Mouse (Mus musculus): ENCODE measurements around the gene Serpina5.
"Not testable (repeated sequence)": the region's sequence is repeated elsewhere in the genome, so short reads cannot be mapped to it uniquely, and the experiment has no call there.

The Serpina5 gene

DNA sequence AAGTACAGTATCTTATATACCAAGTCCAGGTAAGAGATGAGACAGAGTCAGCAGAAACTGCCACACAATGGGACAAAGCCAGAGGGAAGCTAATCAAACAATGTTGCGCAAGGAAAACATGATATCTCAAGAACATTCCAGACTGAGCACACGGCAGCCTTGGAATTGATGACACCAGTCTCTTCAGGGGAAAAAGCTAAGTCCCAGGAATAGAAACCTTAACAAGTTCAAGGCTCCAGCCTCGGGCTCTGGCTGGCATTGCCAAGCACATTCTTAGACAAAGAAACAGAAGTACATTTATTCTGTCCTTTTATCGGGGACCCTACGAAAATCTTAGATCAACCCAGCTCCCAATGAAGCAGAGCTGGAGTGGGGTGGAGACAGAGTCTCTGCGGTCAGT is at the start of gene Serpina5:
TSS of gene Serpina5 (plus strand) at position 346 of the 400 bp plus-strand sequence.
- no peak for DNase-seq (ENCODE audit: extremely low spot score)

DNA sequence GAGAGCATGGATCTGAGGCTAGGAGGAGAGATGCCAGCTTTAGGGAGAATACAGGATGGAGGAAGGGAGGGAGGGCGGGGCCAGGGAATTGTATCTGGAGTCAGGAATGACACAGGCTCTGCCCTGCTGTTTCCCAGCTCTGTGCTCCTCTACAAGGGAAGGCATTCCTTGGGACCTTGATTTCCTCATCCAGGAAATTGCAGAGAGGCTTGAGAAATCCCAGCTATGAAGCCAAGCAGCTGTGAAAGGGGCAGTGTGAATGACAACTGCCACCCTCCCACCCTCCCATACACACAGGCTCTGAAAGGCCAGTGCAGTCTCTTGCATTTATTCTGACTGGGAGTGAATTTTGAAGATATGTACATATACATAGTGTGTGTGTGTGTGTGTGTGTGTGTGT is 46.9 kb upstream of the Serpina5 start:
- DNase-seq (ENCODE audit: extremely low spot score) = no peak

- DNase-seq (ENCODE audit: extremely low spot score) = no peak
Observed at GRCm38 (mm10) chr12:104055755-104056154, 45.2 kb upstream of the Serpina5 start.

- no peak for DNase-seq (ENCODE audit: extremely low spot score)
Observed at GRCm38 (mm10) chr12:104057050-104057449, 43.9 kb upstream of the Serpina5 start.

DNA sequence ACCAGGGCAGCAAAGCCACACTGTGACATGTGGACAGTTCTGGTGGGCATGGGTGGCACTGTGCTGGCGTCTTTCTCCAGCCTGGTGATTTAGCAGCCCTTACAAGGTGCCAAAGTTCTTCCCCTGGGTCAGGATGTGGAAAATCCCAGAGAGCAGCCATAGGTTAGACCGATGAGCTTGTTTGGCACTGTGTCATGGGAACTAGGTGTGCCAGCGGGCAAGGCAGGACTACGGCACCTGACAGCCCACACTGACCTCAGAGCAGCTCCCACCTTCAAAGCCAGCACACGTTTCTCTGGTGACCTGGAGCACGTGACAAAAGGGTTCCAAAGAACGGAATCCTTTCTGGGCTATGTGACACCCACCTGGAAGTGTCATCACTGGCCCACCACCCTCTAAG is 43.4 kb upstream of the Serpina5 start:
- DNase-seq (ENCODE audit: extremely low spot score) = no peak

DNA sequence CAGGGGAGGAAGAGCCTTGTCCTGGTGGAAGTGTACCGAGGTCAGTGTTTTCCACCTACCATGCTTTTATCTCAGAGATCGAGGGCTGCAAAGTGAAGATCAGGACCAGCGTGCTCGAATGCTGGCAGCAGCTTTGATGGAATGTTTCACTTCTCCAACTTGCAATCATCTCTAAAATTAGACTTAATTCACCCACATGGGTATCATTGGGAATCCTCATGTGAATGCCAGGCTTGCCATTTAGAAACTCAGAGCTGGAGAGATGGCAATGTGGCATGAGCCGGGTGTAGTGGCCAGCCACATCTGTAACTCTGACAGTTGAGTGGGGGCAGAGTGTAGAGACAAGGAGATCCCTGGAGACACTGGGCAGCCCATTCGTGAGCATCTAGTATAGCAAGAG is 40.8 kb upstream of the Serpina5 start:
- no peak for DNase-seq (ENCODE audit: extremely low spot score)

- no peak for DNase-seq (ENCODE audit: extremely low spot score)
Observed at GRCm38 (mm10) chr12:104061862-104062261, 39.1 kb upstream of the Serpina5 start.

DNA sequence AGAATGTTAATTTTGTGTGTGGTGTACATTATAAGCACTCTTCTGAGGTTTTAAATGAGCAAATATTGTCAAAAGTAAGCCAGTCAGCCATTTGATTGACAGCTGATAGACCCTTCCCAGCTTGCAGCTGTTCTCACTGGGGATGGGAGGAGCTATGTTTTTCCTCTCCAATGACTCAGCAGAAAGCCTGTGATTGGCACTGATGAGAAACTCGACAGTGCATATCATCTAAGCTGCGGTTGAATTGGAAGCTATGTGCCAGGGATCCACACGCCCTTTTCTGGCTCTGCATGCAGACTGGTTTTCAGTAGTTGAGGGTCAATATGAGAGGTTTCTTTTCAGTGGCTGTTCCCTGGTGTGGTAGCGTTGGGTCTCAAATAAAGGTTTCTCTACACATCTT is 36.4 kb upstream of the Serpina5 start:
- no peak for DNase-seq (ENCODE audit: extremely low spot score)

GRCm38 (mm10) chr12:104064996-104065395 is 35.9 kb upstream of the Serpina5 start:
- no peak for DNase-seq (ENCODE audit: extremely low spot score)

- peak; percentile 71 for DNase-seq (ENCODE audit: extremely low spot score)
Observed at GRCm38 (mm10) chr12:104066241-104066640, 34.7 kb upstream of the Serpina5 start.

- peak; percentile 7 for DNase-seq (ENCODE audit: extremely low spot score)
Observed at GRCm38 (mm10) chr12:104067549-104067948, 33.4 kb upstream of the Serpina5 start.

- DNase-seq (ENCODE audit: extremely low spot score) = peak; percentile 67
Observed at GRCm38 (mm10) chr12:104069620-104070019, 31.3 kb upstream of the Serpina5 start.

- DNase-seq (ENCODE audit: extremely low spot score) = no peak
Observed at GRCm38 (mm10) chr12:104071708-104072107, 29.2 kb upstream of the Serpina5 start.

- DNase-seq (ENCODE audit: extremely low spot score) = no peak
Observed at GRCm38 (mm10) chr12:104072286-104072685, 28.6 kb upstream of the Serpina5 start.

- no peak for DNase-seq (ENCODE audit: extremely low spot score)
Observed at GRCm38 (mm10) chr12:104090119-104090518, 10.8 kb upstream of the Serpina5 start.

GRCm38 (mm10) chr12:104091303-104091702 is 9.6 kb upstream of the Serpina5 start:
- no peak for DNase-seq (ENCODE audit: extremely low spot score)

DNA sequence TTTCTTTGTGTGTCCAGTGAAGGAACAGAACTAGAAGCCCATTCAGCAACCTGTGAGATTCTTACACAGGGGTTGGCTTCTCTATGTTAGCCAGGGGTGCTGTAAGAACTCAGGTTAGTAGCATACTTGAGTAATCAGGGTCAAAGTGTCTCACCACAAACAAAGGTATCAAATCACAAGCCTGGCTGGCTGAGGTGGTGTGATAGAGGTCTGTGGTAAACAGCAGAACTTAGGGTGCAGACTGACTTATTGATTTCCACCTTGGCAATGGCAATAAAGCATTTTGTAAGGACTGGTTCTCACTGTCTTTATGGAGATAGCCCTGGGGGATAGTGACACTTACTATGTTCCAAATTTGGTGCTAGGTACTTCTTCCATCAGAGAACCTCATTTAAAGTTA is 4.9 kb downstream of the Serpina5 start:
- DNase-seq (ENCODE audit: extremely low spot score) = no peak

DNA sequence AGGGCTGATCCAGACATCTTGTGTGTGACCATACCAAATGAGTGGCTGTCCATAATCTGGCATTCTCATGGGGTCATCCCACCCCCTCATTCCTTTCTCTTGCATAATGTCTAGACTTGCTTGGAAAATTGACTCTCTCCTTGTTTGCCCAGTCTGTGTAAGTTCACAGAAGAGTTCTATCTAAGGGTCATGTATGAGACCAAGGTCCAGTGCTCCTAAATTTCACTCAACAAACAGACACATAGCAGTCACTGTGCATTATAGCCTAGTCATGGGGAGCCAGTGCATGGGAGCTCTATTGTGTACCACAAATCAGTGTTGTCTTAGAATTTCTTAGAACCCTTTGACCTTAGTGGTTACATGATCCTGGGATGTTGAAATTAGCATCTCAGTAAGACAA is 6.0 kb downstream of the Serpina5 start:
- DNase-seq (ENCODE audit: extremely low spot score) = no peak

DNA sequence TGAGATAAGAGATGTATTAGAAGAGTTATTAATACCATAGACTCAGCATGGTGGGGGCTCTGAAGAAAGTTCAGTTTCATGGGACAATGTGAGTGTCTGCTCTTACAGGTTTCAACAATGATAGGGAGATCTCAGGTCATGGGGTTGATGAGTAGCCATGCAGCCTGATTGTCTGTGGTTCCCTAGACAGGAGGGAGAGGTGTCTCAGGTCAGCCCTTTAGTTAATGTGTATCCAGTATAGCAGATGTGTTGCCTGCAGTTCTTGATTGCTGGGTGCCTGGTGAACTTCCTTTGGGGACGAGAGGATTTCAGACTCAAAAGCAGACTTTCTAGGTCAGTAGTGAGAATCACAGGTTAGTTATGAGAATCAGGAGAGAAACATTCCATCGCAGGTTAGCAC is 7.6 kb downstream of the Serpina5 start:
- no peak for DNase-seq (ENCODE audit: extremely low spot score)

DNA sequence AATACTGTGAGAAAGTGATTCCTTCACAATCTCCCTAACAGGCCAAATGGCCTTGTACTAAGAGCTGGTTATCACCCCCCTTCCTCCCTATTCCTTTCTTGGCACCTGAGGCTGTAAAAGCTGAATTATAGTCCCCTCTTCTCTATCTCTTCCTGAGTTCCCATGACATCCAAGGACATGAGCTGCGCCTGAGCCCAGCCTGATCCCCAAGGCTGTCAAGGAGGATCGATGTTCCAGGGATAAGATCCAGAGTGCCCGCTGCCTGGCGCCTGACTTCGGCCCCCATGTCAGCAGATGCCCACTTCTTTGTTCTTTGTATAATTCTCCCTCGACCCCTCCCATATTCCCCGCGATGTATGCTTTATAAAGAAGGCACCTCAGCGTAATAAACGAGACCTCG is 11.4 kb downstream of the Serpina5 start, which contains the start of gene Serpina3a:
TSS of gene Serpina3a (plus strand) at position 392 of the 400 bp plus-strand sequence.
- not testable (repeated sequence) for DNase-seq (ENCODE audit: extremely low spot score)

- no peak for DNase-seq (ENCODE audit: extremely low spot score)
Observed at GRCm38 (mm10) chr12:104114921-104115579, 14.1 kb downstream of the Serpina5 start.

GRCm38 (mm10) chr12:104123097-104123496 is 22.2 kb downstream of the Serpina5 start:
- DNase-seq (ENCODE audit: extremely low spot score) = no peak

DNA sequence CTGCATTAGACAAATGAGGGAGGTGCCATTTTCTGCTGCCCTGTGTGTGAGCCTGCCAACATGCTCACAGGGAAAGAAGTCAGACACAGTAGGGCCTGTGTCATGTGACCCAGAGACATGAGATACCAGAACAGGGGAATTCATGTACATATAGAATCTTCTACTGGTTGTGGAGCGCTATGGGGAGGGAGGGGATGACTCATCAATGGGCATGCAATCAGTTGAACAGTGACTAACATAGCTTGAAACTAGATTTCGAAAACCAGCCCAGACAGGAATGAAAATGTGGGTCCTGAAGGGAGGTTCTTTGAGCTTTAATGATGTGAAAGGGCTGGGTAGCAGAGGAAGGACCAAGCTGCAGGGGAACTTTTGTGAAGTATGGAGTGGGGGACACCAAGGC is 23.1 kb downstream of the Serpina5 start:
- DNase-seq (ENCODE audit: extremely low spot score) = no peak

GRCm38 (mm10) chr12:104125021-104125560 is 24.2 kb downstream of the Serpina5 start:
- no peak for DNase-seq (ENCODE audit: extremely low spot score)
